Mouse (Mus musculus): ENCODE data around the gene Ubox5. TPM values are rescaled to one million over a fixed set of nuclear protein-coding genes. Genes with fewer than 3 reads are reported as not detected.
A peak's percentile ranks its signal among the peaks of the same experiment; 100 is the strongest.

Gene Ubox5
- polyA plus RNA-seq (2014; fragmentation: Nextera tagmentation; extraction: Ambion mirVana): 9.7 and 12.6 TPM in 2 replicates

- Histone ChIP-seq H3K36me3 (replicated peaks; ENCODE audit: control insufficient read depth, insufficient read depth) (peaks cover 28% of the 10 kb centered on the region), H3K27me3 (ENCODE audit: control insufficient read depth, insufficient read depth, low read length) (peaks cover 12% of the 10 kb centered on the region), H3K9ac (peak within 1 kb of the TSS; percentile 90), H3K27ac (peak within 1 kb of the TSS; percentile 71), H3K4me3 (replicated peaks; ENCODE audit: low read length) (peak within 1 kb of the TSS; percentile 99), H3K9me3 (ENCODE audit: control insufficient read depth, low read length) (no peaks in the 10 kb centered on the region), H3K4me1 (replicated peaks; ENCODE audit: control insufficient read depth, insufficient read depth, low read length) (peaks cover 17% of the 10 kb centered on the region), H3K4me2 (replicated peaks) (peak within 1 kb of the TSS; percentile 88)
- ATAC-seq (ENCODE audit: low FRiP score) (peak; percentile 87), DNase-seq (ENCODE audit: low spot score) (peak; percentile 93)
- WGBS: under 1% methylated on average over 25 of the region's 25 CpGs
These were observed at the start of gene Ubox5, which contains the start of gene Fastkd5 for GRCm38 (mm10) chr2:130629839-130630203. Gene Ubox5 (minus strand): TSS chr2:130630038. Gene Fastkd5 (minus strand): TSS chr2:130630027.

GRCm38 (mm10) chr2:130679154-130679553 is 49.3 kb upstream of the Ubox5 start:
- Histone ChIP-seq H3K36me3 (replicated peaks; ENCODE audit: control insufficient read depth, insufficient read depth) (peaks cover 92% of the 10 kb centered on the region), H3K4me2 (replicated peaks) (no peak overlapping the region), H3K9me3 (ENCODE audit: control insufficient read depth, low read length) (no peaks in the 10 kb centered on the region), H3K4me3 (replicated peaks; ENCODE audit: low read length) (no peak overlapping the region), H3K27ac (no peak overlapping the region), H3K4me1 (replicated peaks; ENCODE audit: control insufficient read depth, insufficient read depth, low read length) (no peaks in the 10 kb centered on the region), H3K9ac (no peak overlapping the region), H3K27me3 (ENCODE audit: control insufficient read depth, insufficient read depth, low read length) (no peaks in the 10 kb centered on the region)
- no peak for DNase-seq (ENCODE audit: low spot score)
- 96% methylated on average over 12 of the region's 12 CpGs for WGBS
- ATAC-seq (ENCODE audit: low FRiP score): no peak

- 94% methylated on average over 10 of the region's 10 CpGs for WGBS
- H3K9ac ChIP-seq: no peak overlapping the region
- no peak for DNase-seq (ENCODE audit: low spot score)
These were observed 47.4 kb upstream of the Ubox5 start for GRCm38 (mm10) chr2:130677211-130677610.

GRCm38 (mm10) chr2:130667559-130667958 is 37.7 kb upstream of the Ubox5 start, which contains the start of gene Itpa:
Gene Itpa (plus strand): TSS chr2:130667610.
- WGBS: under 1% methylated on average over 31 of the region's 31 CpGs
- H3K36me3 ChIP-seq (replicated peaks; ENCODE audit: control insufficient read depth, insufficient read depth): peaks cover 23% of the 10 kb centered on the region
- peak within 1 kb of the TSS; percentile 70 for H3K4me2 ChIP-seq (replicated peaks)
- H3K9ac ChIP-seq: peak within 1 kb of the TSS; percentile 68
- no peaks in the 10 kb centered on the region for H3K9me3 ChIP-seq (ENCODE audit: control insufficient read depth, low read length)
- ATAC-seq (ENCODE audit: low FRiP score) (peak; percentile 68), DNase-seq (ENCODE audit: low spot score) (peak; percentile 87)
- peak within 1 kb of the TSS; percentile 76 for H3K27ac ChIP-seq
- H3K4me1 ChIP-seq (replicated peaks; ENCODE audit: control insufficient read depth, insufficient read depth, low read length): peaks cover 20% of the 10 kb centered on the region
- H3K4me3 ChIP-seq (replicated peaks; ENCODE audit: low read length): peak within 1 kb of the TSS; percentile 54
- no peaks in the 10 kb centered on the region for H3K27me3 ChIP-seq (ENCODE audit: control insufficient read depth, insufficient read depth, low read length)

More at GRCm38 (mm10) chr2:130677211-130677610, 47.4 kb upstream of the Ubox5 start:
- H3K4me2 ChIP-seq (replicated peaks): no peak overlapping the region
- no peak overlapping the region for H3K4me3 ChIP-seq (replicated peaks; ENCODE audit: low read length)
- H3K4me1 ChIP-seq (replicated peaks; ENCODE audit: control insufficient read depth, insufficient read depth, low read length): no peaks in the 10 kb centered on the region
- peaks cover 96% of the 10 kb centered on the region for H3K36me3 ChIP-seq (replicated peaks; ENCODE audit: control insufficient read depth, insufficient read depth)
- H3K27ac ChIP-seq: no peak overlapping the region
- ATAC-seq (ENCODE audit: low FRiP score): no peak
- H3K27me3 ChIP-seq (ENCODE audit: control insufficient read depth, insufficient read depth, low read length): no peaks in the 10 kb centered on the region
- H3K9me3 ChIP-seq (ENCODE audit: control insufficient read depth, low read length): no peaks in the 10 kb centered on the region

- H3K4me2 ChIP-seq (replicated peaks): peak within 1 kb of the TSS; percentile 62
- WGBS: under 1% methylated on average over 40 of the region's 40 CpGs
- peak; percentile 95 for DNase-seq (ENCODE audit: low spot score)
- H3K4me3 ChIP-seq (replicated peaks; ENCODE audit: low read length): peak within 1 kb of the TSS; percentile 43
- H3K9ac ChIP-seq: peak within 1 kb of the TSS; percentile 68
- no peaks in the 10 kb centered on the region for H3K9me3 ChIP-seq (ENCODE audit: control insufficient read depth, low read length)
- H3K27ac ChIP-seq: peak within 1 kb of the TSS; percentile 95
- peaks cover 37% of the 10 kb centered on the region for H3K36me3 ChIP-seq (replicated peaks; ENCODE audit: control insufficient read depth, insufficient read depth)
- H3K4me1 ChIP-seq (replicated peaks; ENCODE audit: control insufficient read depth, insufficient read depth, low read length): peaks cover 20% of the 10 kb centered on the region
- peak; percentile 97 for ATAC-seq (ENCODE audit: low FRiP score)
- H3K27me3 ChIP-seq (ENCODE audit: control insufficient read depth, insufficient read depth, low read length): no peaks in the 10 kb centered on the region
These were observed 34.4 kb upstream of the Ubox5 start, which contains the start of gene Ddrgk1 for GRCm38 (mm10) chr2:130664102-130664701. Gene Ddrgk1 (minus strand): TSS chr2:130664659.

- Histone ChIP-seq H3K4me1 (replicated peaks; ENCODE audit: control insufficient read depth, insufficient read depth, low read length) (peaks cover 17% of the 10 kb centered on the region), H3K27ac (peak overlapping the region; percentile 95), H3K4me2 (replicated peaks) (peak overlapping the region; percentile 62), H3K9me3 (ENCODE audit: control insufficient read depth, low read length) (no peaks in the 10 kb centered on the region), H3K4me3 (replicated peaks; ENCODE audit: low read length) (peak overlapping the region; percentile 43), H3K27me3 (ENCODE audit: control insufficient read depth, insufficient read depth, low read length) (no peaks in the 10 kb centered on the region), H3K9ac (peak overlapping the region; percentile 68), H3K36me3 (replicated peaks; ENCODE audit: control insufficient read depth, insufficient read depth) (peaks cover 45% of the 10 kb centered on the region)
- DNase-seq (ENCODE audit: low spot score): no peak
- no peak for ATAC-seq (ENCODE audit: low FRiP score)
- 87% methylated on average over 11 of the region's 11 CpGs for WGBS
These were observed 33.5 kb upstream of the Ubox5 start for GRCm38 (mm10) chr2:130663342-130663741.

GRCm38 (mm10) chr2:130658530-130658929 is 28.7 kb upstream of the Ubox5 start:
- no peak overlapping the region for H3K4me3 ChIP-seq (replicated peaks; ENCODE audit: low read length)
- H3K27ac ChIP-seq: no peak overlapping the region
- no peaks in the 10 kb centered on the region for H3K27me3 ChIP-seq (ENCODE audit: control insufficient read depth, insufficient read depth, low read length)
- peaks cover 9% of the 10 kb centered on the region for H3K4me1 ChIP-seq (replicated peaks; ENCODE audit: control insufficient read depth, insufficient read depth, low read length)
- no peaks in the 10 kb centered on the region for H3K9me3 ChIP-seq (ENCODE audit: control insufficient read depth, low read length)
- ATAC-seq (ENCODE audit: low FRiP score) (no peak), DNase-seq (ENCODE audit: low spot score) (no peak)
- no peak overlapping the region for H3K4me2 ChIP-seq (replicated peaks)
- H3K9ac ChIP-seq: no peak overlapping the region
- 96% methylated on average over 10 of the region's 10 CpGs for WGBS
- peaks cover 94% of the 10 kb centered on the region for H3K36me3 ChIP-seq (replicated peaks; ENCODE audit: control insufficient read depth, insufficient read depth)

GRCm38 (mm10) chr2:130657541-130657940 is 27.7 kb upstream of the Ubox5 start:
- 89% methylated on average over 6 of the region's 6 CpGs for WGBS

GRCm38 (mm10) chr2:130656536-130656935 is 26.7 kb upstream of the Ubox5 start:
- H3K36me3 ChIP-seq (replicated peaks; ENCODE audit: control insufficient read depth, insufficient read depth): peaks cover 94% of the 10 kb centered on the region

More at GRCm38 (mm10) chr2:130657541-130657940, 27.7 kb upstream of the Ubox5 start:
- no peak overlapping the region for H3K4me3 ChIP-seq (replicated peaks; ENCODE audit: low read length)
- no peak overlapping the region for H3K4me2 ChIP-seq (replicated peaks)
- DNase-seq (ENCODE audit: low spot score): no peak
- peaks cover 97% of the 10 kb centered on the region for H3K36me3 ChIP-seq (replicated peaks; ENCODE audit: control insufficient read depth, insufficient read depth)
- no peaks in the 10 kb centered on the region for H3K9me3 ChIP-seq (ENCODE audit: control insufficient read depth, low read length)
- H3K9ac ChIP-seq: no peak overlapping the region
- no peak for ATAC-seq (ENCODE audit: low FRiP score)
- H3K27me3 ChIP-seq (ENCODE audit: control insufficient read depth, insufficient read depth, low read length): no peaks in the 10 kb centered on the region
- H3K27ac ChIP-seq: no peak overlapping the region
- H3K4me1 ChIP-seq (replicated peaks; ENCODE audit: control insufficient read depth, insufficient read depth, low read length): no peaks in the 10 kb centered on the region

More at GRCm38 (mm10) chr2:130656536-130656935, 26.7 kb upstream of the Ubox5 start:
- Histone ChIP-seq H3K4me2 (replicated peaks) (no peak overlapping the region), H3K4me1 (replicated peaks; ENCODE audit: control insufficient read depth, insufficient read depth, low read length) (no peaks in the 10 kb centered on the region), H3K27me3 (ENCODE audit: control insufficient read depth, insufficient read depth, low read length) (no peaks in the 10 kb centered on the region), H3K9ac (no peak overlapping the region), H3K4me3 (replicated peaks; ENCODE audit: low read length) (no peak overlapping the region), H3K27ac (no peak overlapping the region), H3K9me3 (ENCODE audit: control insufficient read depth, low read length) (no peaks in the 10 kb centered on the region)
- ATAC-seq (ENCODE audit: low FRiP score) (no peak), DNase-seq (ENCODE audit: low spot score) (no peak)
- 97% methylated on average over 9 of the region's 9 CpGs for WGBS
